Mouse (Mus musculus) layer of hippocampus, adult 8-10 months (tissue): Measurements from ENCODE around the gene Hsd17b13. TPM values are rescaled to one million over a fixed set of nuclear protein-coding genes. Genes with fewer than 3 reads are reported as not detected.

Experiments used
- total RNA-seq, 4 experiments: library from RNA; stranded (reverse); gene quantifications; 2 replicates each; pipeline ENCODE4 v1.2.4; 2022

Hsd17b13 gene
- total RNA-seq, 4 experiments from 2014 or later, result not detected

Other genes with a start within 250 kb of the Hsd17b13 start
- gene Klhl8, start 66.2 kb downstream of the Hsd17b13 start, total RNA-seq, result 10 to 100 TPM; 28.9 to 33.5 (median 30.9) TPM
- gene Hsd17b11, start 44.5 kb upstream of the Hsd17b13 start, total RNA-seq, result 10 to 100 TPM; 51.2 to 60.3 (median 54.6) TPM
- gene Nudt9, start 68.9 kb upstream of the Hsd17b13 start, total RNA-seq, result 10 to 100 TPM; 64.8 to 79.1 (median 69.7) TPM
- under 1 TPM in 1 of 4 experiments, not detected in 3; 0.80 TPM for gene Gm17660, start 100.2 kb upstream of the Hsd17b13 start, total RNA-seq
- gene Sparcl1, start 136.3 kb upstream of the Hsd17b13 start, total RNA-seq, result 1,000 to 10,000 TPM; 1,478 to 1,666 (median 1,550) TPM
- gene Dspp, start 193.3 kb upstream of the Hsd17b13 start, total RNA-seq, result under 1 TPM in 1 of 4 experiments, not detected in 3; 0.14 TPM
- gene Dmp1, start 225.2 kb upstream of the Hsd17b13 start, total RNA-seq, result 1 to 10 TPM; 5.1 to 6.0 (median 5.2) TPM